Comparison of ENCODE assay signal across 22 mouse cellular contexts in the genomic region with DNA sequence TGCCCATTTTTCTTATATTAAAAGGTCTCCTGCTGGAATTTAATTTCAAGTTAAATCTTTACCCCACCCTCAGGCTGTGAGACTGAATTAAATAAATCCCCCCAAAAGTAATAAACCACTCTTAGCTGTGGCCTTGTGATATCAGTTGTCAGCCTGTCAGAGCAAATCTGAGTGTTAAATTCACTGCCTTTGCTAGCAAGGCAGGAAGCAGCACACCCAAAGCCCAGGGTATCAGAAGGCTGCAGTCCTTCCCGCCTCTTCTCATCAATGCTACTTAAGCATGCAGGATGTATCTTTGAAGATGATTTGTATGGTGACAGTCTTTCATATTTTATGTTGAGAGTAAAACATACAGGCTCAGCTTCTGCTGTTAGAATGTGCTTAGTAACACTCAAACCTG.
A peak's percentile ranks its signal among the peaks of the same experiment; 100 is the strongest.
DNase-seq lines count a peak whose midpoint lies in the region; ATAC-seq lines count a peak whose summit lies in the region.
"Had no signal": no experiment of that assay in that cellular context is flagged by ENCODE, and none has a peak within 500 bp of the region (broad histone marks: within the 10 kb centered on the region; RNA-seq: fewer than 3 reads in every experiment).

No protein-coding gene starts in this region.

- peak overlapping the region; percentile 53 for H3K27ac ChIP-seq in midbrain, embryonic 13.5 days
- no peak overlapping the region for H3K27ac ChIP-seq in midbrain, embryonic 10.5 days (replicated peaks)
- no peak overlapping the region for H3K27ac ChIP-seq in midbrain, embryonic 14.5 days (replicated peaks; ENCODE audit: low read depth, low read length)
- H3K27ac ChIP-seq in midbrain, embryonic 16.5 days (ENCODE audit: low read length), result no peak overlapping the region
- H3K27ac ChIP-seq: embryonic facial prominence, embryonic 13.5 days; embryonic facial prominence, embryonic 15.5 days; forebrain, embryonic 10.5 days; forebrain, embryonic 12.5 days had no signal

- no peak overlapping the region for H3K4me2 ChIP-seq in midbrain, embryonic 13.5 days (replicated peaks)
- no peak overlapping the region for H3K4me2 ChIP-seq in midbrain, embryonic 14.5 days (ENCODE audit: low read length)
- no peak overlapping the region for H3K4me2 ChIP-seq in midbrain, embryonic 16.5 days (ENCODE audit: low read length)
- H3K4me2 ChIP-seq: embryonic facial prominence, embryonic 13.5 days; embryonic facial prominence, embryonic 15.5 days; forebrain, embryonic 12.5 days had no signal

- no peaks in the 10 kb centered on the region for H3K36me3 ChIP-seq in midbrain, embryonic 13.5 days
- H3K36me3 ChIP-seq in midbrain, embryonic 10.5 days, result no peaks in the 10 kb centered on the region
- no peaks in the 10 kb centered on the region for H3K36me3 ChIP-seq in midbrain, embryonic 14.5 days (ENCODE audit: control insufficient read depth, insufficient read depth, low read length)
- H3K36me3 ChIP-seq in midbrain, embryonic 16.5 days (ENCODE audit: control insufficient read depth, insufficient read depth, low read length), result no peaks in the 10 kb centered on the region
- H3K36me3 ChIP-seq: embryonic facial prominence, embryonic 13.5 days; embryonic facial prominence, embryonic 15.5 days; forebrain, embryonic 10.5 days; forebrain, embryonic 12.5 days had no signal

- no peaks in the 10 kb centered on the region for H3K4me1 ChIP-seq in midbrain, embryonic 13.5 days (replicated peaks)
- no peaks in the 10 kb centered on the region for H3K4me1 ChIP-seq in midbrain, embryonic 10.5 days
- H3K4me1 ChIP-seq in midbrain, embryonic 14.5 days (ENCODE audit: control insufficient read depth, insufficient read depth, low read length), result no peaks in the 10 kb centered on the region
- H3K4me1 ChIP-seq in midbrain, embryonic 16.5 days (ENCODE audit: control insufficient read depth, insufficient read depth, low read length), result no peaks in the 10 kb centered on the region; the same call in 1 of the 2 replicates
- H3K4me1 ChIP-seq: embryonic facial prominence, embryonic 13.5 days; embryonic facial prominence, embryonic 15.5 days; forebrain, embryonic 10.5 days; forebrain, embryonic 12.5 days had no signal

- no peaks in the 10 kb centered on the region for H3K27me3 ChIP-seq in midbrain, embryonic 13.5 days
- no peaks in the 10 kb centered on the region for H3K27me3 ChIP-seq in midbrain, embryonic 10.5 days (ENCODE audit: low read depth, poor library complexity, severe bottlenecking)
- H3K27me3 ChIP-seq in midbrain, embryonic 14.5 days (ENCODE audit: control insufficient read depth, insufficient read depth, low read length), result no peaks in the 10 kb centered on the region
- no peaks in the 10 kb centered on the region for H3K27me3 ChIP-seq in midbrain, embryonic 16.5 days (ENCODE audit: control insufficient read depth, insufficient read depth, low read depth, low read length)
- H3K27me3 ChIP-seq: embryonic facial prominence, embryonic 13.5 days; embryonic facial prominence, embryonic 15.5 days; forebrain, embryonic 12.5 days had no signal

- 74% methylated on average over 1 of the region's 1 CpGs for WGBS in midbrain, embryonic 13.5 days
- WGBS in midbrain, embryonic 10.5 days, result 80% methylated on average over 1 of the region's 1 CpGs
- 38% methylated on average over 1 of the region's 1 CpGs for WGBS in midbrain, embryonic 14.5 days
- WGBS in midbrain, embryonic 16.5 days, result 45% methylated on average over 1 of the region's 1 CpGs

- no peak overlapping the region for H3K4me3 ChIP-seq in midbrain, embryonic 13.5 days (replicated peaks)
- H3K4me3 ChIP-seq in midbrain, embryonic 10.5 days, result no peak overlapping the region
- no peak overlapping the region for H3K4me3 ChIP-seq in midbrain, embryonic 14.5 days (replicated peaks; ENCODE audit: low read depth, low read length)
- no peak overlapping the region for H3K4me3 ChIP-seq in midbrain, embryonic 16.5 days (ENCODE audit: low read depth, low read length)
- H3K4me3 ChIP-seq: embryonic facial prominence, embryonic 13.5 days; embryonic facial prominence, embryonic 15.5 days; erythroblast, embryonic 14.5 days; forebrain, embryonic 10.5 days; forebrain, embryonic 12.5 days had no signal

- H3K9ac ChIP-seq in midbrain, embryonic 13.5 days (replicated peaks), result no peak overlapping the region
- no peak overlapping the region for H3K9ac ChIP-seq in midbrain, embryonic 14.5 days (replicated peaks; ENCODE audit: low read length)
- no peak overlapping the region for H3K9ac ChIP-seq in midbrain, embryonic 16.5 days (ENCODE audit: low read depth, low read length)
- H3K9ac ChIP-seq: embryonic facial prominence, embryonic 13.5 days; embryonic facial prominence, embryonic 15.5 days; forebrain, embryonic 12.5 days had no signal

- DNase-seq in midbrain, embryonic 10.5 days (ENCODE audit: low spot score), result no peak
- DNase-seq in midbrain, embryonic 14.5 days, result peak; percentile 61
- no peak for DNase-seq in cerebellum, adult 18-20 months
- DNase-seq: adrenal gland, adult 2 months; adrenal gland, postnatal 10 days; adrenal gland, postnatal 25 days; cerebellum, adult 11-12 months; cerebellum, adult 8-10 months; cerebellum, adult 9-11 months; cerebellum, postnatal 14 days; cerebellum, postnatal 36 days; embryo, embryonic 11 days had no signal

- no peaks in the 10 kb centered on the region for H3K9me3 ChIP-seq in midbrain, embryonic 13.5 days
- no peaks in the 10 kb centered on the region for H3K9me3 ChIP-seq in midbrain, embryonic 10.5 days (replicated peaks)
- H3K9me3 ChIP-seq in midbrain, embryonic 14.5 days (ENCODE audit: control insufficient read depth, low read length), result 0 out of 2 replicates have a peak, but pooled peaks cover 2% of the 10 kb centered on the region
- 0 out of 2 replicates have a peak, but pooled peaks cover 2% of the 10 kb centered on the region for H3K9me3 ChIP-seq in midbrain, embryonic 16.5 days (replicated peaks; ENCODE audit: control insufficient read depth, low read length, poor library complexity, severe bottlenecking)
- H3K9me3 ChIP-seq: embryonic facial prominence, embryonic 13.5 days; forebrain, embryonic 10.5 days; forebrain, embryonic 12.5 days had no signal

- ATAC-seq in midbrain, embryonic 13.5 days, result no peak
- no peak for ATAC-seq in midbrain, embryonic 14.5 days (ENCODE audit: low FRiP score, low TSS enrichment)
- ATAC-seq in midbrain, embryonic 16.5 days, result peak; percentile 60; the same call in 1 of the 2 replicates
- no peak for ATAC-seq in megakaryocyte progenitor cell, adult 5-6 weeks (replicated peaks; ENCODE audit: poor library complexity)
- ATAC-seq: forebrain, embryonic 14.5 days; forebrain, embryonic 16.5 days had no signal
